Mouse (Mus musculus) c-Kit-positive CD71-positive TER-119-positive erythroid progenitor cells, embryonic 14.5 days (primary cell): ENCODE measurements around the gene Ethe1.
A peak's percentile ranks its signal among the peaks of the same experiment; 100 is the strongest.

ENCODE experiments used
- DNase-seq: peaks from one replicate; pipeline ENCODE4 v3.0.0-alpha.2; 2013; ENCODE audit warnings: low spot score

The Ethe1 gene

DNA sequence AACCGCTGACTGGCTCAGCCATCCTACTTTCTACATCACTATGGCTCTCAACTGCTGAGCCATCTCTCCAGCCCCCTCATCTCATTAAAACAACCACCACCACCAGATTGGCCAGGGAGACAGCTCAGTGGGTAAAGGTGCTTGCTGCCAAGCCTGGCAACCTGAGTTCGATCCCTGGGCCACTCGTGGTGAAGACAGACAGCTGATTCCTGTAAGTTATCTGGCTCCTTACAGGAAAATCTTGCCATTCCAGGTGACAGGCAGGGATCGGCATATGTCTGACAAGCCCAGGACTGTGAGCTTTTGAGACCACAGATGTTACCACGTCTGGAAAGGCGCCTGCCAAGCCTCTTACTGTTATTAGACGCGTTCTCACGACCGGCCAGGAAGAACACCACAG lies 9.5 kb upstream of the Ethe1 start:
- no peak for DNase-seq

DNA sequence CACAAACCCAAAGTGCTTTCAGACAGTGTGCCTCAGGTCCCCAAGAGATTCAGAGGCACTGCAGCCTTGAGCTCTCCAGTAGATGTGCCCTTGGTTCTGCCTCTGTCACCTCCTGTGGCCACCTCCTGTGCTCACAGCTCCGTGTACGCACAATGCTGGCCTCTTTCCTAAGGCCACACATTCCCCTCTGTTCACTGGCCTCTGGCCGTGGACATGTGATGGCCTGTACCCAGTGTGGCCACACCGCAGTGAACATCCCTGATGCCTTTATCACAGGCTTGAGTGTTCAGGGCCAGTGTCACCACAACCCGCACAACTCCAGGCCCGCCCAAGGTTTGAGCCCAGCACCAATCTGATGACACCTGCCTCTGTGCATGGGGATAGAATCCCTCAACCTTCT lies 2.5 kb upstream of the Ethe1 start:
- no peak for DNase-seq

DNA sequence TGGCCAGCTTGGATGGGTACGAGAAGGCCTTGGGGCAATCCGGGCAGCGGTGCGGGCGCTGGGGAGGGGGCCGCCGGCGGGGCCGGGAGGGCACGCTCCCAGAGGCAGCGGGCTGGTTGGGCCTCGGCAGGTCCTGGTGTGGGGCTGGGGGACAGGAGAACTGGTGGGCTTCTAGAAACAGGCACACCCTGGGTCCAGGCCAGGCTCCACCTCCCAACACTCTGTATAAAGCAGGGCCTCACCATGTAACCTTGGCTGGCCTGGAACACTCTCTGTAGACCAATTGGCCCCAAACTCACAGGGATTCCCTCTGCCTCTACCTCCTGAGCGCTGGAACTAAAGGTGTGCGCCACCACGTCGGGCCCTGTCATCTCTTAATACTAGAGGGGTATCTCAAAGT lies 1.3 kb upstream of the Ethe1 start:
- DNase-seq, result no peak

GRCm38 (mm10) chr7:24586828-24587227 lies 515 bp upstream of the Ethe1 start:
- DNase-seq, result peak; percentile 50

DNA sequence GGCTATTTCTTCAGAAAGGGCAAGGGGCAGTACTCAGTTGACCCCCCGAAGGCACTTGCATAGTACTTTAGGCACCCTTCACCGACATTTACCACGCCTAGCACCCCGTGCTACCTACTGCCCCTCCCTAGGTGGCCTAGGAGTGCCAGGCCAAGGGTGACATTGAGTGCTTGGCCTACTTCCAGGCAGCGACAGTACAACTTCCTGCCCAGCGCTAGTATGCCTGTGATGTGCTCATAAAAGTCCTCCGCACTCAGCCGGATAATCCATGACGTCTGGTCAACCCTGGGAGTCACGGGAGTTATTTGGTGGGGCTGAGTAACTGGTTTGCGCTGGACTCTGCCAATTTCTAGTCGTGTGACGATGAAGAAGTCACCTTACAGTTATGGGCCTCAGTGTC lies 993 bp downstream of the Ethe1 start:
- DNase-seq, result no peak

DNA sequence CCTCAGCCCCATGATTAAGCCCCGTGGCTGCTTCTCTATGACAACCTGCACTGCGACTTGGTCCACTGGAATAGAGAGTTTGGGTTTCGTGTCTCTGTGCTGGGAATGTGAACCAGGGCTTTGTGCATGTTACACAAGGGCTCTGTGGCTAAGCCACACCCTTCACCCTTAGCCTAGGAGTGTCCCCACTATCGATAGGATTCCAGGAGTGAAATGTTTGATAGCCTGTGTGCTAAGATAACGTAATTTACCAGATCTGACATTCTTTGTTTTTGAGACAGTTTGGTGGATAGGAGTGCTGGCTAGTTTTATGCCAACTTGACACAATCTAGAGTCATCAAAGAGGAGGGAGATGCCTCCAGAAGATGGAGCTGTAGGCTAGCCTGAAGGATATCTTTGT lies 4.4 kb downstream of the Ethe1 start:
- DNase-seq, result peak; percentile 42

DNA sequence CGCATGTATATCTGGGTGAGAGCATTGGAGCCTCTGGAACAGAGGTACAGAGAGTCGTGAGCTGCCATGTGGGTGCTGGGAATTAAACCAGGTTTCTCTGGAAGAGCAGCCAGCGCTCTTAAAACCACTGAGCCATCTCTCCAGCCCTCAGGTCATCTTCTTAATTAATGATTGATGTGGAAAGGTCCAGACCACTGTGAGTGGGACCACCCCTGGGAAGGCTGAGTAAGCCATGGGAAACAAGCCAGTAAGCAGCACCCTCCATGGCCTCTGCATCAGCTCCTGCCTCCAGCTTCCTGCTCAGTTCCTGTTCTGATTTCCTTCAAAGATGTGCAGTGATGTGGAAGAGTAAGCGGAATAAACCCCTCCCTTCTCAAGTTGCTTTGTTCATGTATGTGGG lies 4.8 kb downstream of the Ethe1 start:
- DNase-seq, result no peak

DNA sequence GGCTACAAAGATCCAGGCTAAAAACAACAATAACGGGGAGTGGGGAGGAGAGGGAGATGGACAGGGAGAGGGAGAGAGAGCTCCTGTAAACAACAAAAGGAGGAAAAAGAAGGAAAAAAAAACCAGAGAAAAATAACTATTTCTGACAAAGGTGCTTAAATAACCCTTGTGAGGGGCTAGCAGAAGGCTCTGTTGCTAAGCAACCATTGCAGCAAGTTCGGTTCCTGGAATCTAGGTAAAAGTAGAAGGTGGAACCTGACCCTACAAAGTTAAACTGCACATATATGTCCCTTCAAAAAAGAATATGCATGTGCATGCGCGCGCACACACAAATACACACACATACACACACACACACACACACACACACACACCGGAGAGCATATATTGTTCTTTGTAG lies 5.4 kb downstream of the Ethe1 start:
- DNase-seq, result no peak

DNA sequence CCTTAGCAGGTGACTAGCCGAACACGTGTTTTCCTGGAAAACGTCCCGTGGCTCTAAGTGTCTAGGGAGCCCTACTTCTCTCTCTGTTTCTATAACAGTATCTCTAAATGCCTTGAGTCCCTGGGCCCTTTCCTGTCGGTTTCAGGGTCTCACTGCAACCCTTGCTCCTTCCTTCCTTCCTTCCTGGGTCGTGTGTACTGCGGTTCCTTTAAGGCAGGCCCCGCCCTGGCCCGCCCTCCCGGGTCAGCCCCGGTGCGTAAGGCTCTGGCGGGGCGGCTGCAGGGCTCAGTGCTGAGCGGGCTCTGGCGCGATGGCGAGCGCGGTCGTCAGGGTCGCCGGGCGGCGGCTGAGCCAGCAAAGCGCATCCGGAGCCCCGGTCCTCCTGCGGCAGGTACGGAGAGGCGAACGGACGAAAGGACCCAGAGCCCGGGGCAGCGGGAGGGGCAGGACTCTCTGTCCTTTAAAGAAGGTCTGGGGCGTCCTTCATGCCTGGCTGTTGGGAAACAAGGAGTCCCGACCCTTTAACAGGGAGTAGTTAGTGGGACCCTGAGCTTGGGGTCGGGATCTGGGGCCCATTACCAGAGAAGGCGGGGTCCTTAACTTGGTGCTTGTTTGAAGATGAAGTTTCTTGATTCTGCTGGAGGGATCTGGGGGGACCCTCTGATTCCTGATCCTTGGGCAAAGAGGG lies 6.4 kb downstream of the Ethe1 start:
- peak; percentile 61 for DNase-seq

- DNase-seq, result no peak
Observed at GRCm38 (mm10) chr7:24594309-24594803, 7.0 kb downstream of the Ethe1 start.

GRCm38 (mm10) chr7:24595464-24595863 lies 8.1 kb downstream of the Ethe1 start:
- DNase-seq, result no peak

- DNase-seq, result no peak
Observed at GRCm38 (mm10) chr7:24598121-24598520, 10.8 kb downstream of the Ethe1 start.

DNA sequence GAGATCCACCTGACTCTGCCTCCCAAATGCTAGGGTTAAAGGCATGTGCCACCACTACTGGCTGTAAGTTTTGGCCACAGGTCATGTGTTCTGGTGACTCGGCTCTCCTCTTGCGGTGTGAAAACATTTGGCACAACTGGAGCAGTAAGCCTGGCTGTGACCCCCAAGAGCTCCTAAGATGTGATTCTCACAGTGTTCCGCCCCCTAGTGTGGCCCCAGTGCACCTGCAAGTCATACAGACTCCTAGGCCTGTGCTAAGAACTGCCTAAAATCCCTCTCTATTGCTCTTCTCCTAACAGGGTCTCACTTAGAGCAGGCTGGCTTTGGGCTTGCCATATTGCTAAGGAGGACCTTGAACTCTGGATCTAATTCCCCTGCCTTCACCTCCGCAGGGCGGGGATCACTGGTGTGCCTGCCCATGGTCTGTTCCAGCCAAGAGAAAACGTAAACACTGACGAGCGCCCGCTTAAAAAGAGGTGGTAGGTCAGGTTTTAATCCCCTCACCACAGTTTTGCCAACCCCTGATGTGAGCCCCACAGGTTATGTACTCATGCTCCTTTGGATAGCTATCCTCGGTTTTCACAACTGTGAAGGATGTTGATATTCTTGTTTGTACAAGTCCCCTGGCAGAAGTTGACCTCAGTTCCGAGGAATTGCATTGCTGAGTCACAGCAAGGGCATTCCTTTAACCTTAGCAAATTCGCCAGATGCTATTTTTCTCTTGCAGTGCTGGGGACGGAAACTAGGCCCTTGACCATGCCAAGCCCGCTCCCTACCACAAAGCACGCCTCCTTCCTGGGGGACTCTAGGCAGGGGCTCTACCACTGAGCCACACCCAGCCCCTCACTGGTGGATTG lies 12.1 kb downstream of the Ethe1 start:
- no peak for DNase-seq

DNA sequence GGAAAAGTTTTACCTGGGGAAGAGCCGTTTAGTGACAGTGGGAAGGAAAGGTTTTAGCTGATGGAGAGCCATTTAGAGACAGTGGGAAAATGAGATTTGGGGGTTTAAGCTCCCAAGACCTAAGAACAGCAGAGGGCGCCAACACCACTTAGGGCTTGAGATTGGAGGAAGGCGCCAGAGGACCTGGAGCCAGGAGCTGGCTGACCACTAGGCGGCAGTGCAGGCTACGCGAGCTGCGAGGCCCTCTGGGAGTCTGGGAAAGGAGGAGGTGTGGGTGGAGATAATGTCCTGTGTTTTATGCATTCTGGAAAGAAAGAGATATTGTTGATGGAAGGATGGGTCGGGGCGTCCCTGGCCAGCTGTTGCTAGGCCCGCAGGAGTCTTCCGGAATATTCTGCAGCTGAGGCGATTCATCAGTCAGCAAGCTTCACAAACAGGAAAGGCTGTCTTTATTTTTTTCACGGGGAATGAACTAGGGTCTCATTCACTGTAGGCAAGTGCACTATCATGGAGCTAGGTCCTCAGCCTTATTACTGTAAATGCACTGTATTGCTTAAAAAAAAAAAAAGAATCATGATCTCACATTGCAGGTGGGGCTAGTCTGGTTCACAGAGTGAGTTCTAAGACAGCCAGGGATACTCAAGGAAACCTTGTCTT lies 13.7 kb downstream of the Ethe1 start:
- peak; percentile 92 for DNase-seq

GRCm38 (mm10) chr7:24605561-24605960 lies 18.2 kb downstream of the Ethe1 start:
- DNase-seq, result no peak

DNA sequence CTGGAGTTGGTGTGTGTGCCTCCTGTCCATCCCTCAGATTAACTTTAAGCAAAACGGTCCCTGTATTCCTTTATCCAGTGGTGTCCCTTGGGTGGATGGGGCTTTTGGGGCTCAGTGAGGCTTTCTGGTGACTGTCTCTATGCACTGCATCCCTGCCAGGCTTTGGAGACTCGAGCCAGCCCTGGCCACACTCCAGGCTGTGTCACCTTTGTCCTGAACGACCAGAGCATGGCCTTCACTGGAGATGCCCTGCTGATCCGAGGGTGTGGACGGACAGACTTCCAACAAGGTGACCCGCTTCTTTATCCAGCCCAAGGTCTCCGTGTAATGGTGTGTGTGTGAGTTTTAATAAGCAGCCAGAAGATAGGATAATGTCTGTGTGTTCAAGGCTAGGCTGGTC lies 18.7 kb downstream of the Ethe1 start:
- DNase-seq, result no peak

- peak; percentile 62 for DNase-seq
Observed at GRCm38 (mm10) chr7:24608017-24608416, 20.7 kb downstream of the Ethe1 start.

DNA sequence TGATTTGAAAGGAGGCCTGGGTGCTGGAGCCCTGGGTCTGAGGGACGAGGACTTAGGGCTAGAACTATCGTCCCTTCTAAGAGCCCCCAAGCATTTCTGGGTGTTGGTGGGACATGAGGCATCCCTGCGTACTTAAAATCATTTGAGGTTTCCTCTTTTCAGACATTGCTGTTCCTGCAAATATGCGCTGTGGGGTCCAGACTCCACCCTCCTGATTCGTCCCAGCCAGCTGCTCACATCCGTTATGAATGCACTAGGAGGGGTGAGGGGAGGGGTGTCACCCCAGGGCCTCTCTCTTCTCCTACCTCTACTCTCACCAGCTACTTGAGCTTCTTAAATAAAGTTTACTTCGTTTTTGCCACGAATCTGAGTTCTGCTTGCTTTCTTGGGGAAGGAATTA lies 21.2 kb downstream of the Ethe1 start:
- no peak for DNase-seq

- no peak for DNase-seq
Observed at GRCm38 (mm10) chr7:24610144-24610878, 23.0 kb downstream of the Ethe1 start, which contains the start of gene Phldb3. Gene Phldb3, plus strand, starts transcription at chr7:24610763.

GRCm38 (mm10) chr7:24610879-24611494 lies 23.6 kb downstream of the Ethe1 start:
- DNase-seq, result peak; percentile 94

GRCm38 (mm10) chr7:24611709-24612108 lies 24.4 kb downstream of the Ethe1 start:
- no peak for DNase-seq
